Mouse (Mus musculus) cortical plate, adult 2 months (tissue): ENCODE results near the gene Zfpl1. TPM values are rescaled to one million over a fixed set of nuclear protein-coding genes. Genes with fewer than 3 reads are reported as not detected.

Source experiments
- H3K27ac ChIP-seq: fragments of 200-500 bp; 2 replicates; pipeline ENCODE4 v1.5.1; 2012; ENCODE audit warnings: low read length, control low read depth, inconsistent platforms; ENCODE audit not compliant: insufficient read depth
- H3K4me1 ChIP-seq: fragments of 200-500 bp; 2 replicates; pipeline ENCODE4 v1.6.1; 2011; ENCODE audit warnings: low read length; ENCODE audit not compliant: control insufficient read depth, insufficient read depth
- H3K4me3 ChIP-seq: fragments of 200-500 bp; 2 replicates; pipeline ENCODE4 v1.5.1; 2011; ENCODE audit warnings: mild to moderate bottlenecking, low read length, control low read depth; ENCODE audit not compliant: insufficient read depth
- CTCF ChIP-seq: fragments of 200-500 bp; IDR thresholded peaks from 2 replicates; pipeline ENCODE4 v1.5.1; 2011; ENCODE audit warnings: mild to moderate bottlenecking, control low read depth, low read length; ENCODE audit not compliant: insufficient read depth; ENCODE audit errors: extremely low read depth
- POLR2A ChIP-seq: fragments of 200-500 bp; IDR thresholded peaks from 2 replicates; pipeline ENCODE4 v1.6.1; 2011; ENCODE audit warnings: mild to moderate bottlenecking, low read length, control low read depth; ENCODE audit not compliant: insufficient read depth; ENCODE audit errors: extremely low read depth
- polyA plus RNA-seq: library from polyadenylated mRNA; depleted of rRNA; stranded (reverse); fragments of >200 nt; gene quantifications from 2 replicates; pipeline ENCODE4 v1.2.3, GENCODE M21; 2012

The Zfpl1 gene
- polyA plus RNA-seq, 1 experiment = 83.9 TPM

DNA sequence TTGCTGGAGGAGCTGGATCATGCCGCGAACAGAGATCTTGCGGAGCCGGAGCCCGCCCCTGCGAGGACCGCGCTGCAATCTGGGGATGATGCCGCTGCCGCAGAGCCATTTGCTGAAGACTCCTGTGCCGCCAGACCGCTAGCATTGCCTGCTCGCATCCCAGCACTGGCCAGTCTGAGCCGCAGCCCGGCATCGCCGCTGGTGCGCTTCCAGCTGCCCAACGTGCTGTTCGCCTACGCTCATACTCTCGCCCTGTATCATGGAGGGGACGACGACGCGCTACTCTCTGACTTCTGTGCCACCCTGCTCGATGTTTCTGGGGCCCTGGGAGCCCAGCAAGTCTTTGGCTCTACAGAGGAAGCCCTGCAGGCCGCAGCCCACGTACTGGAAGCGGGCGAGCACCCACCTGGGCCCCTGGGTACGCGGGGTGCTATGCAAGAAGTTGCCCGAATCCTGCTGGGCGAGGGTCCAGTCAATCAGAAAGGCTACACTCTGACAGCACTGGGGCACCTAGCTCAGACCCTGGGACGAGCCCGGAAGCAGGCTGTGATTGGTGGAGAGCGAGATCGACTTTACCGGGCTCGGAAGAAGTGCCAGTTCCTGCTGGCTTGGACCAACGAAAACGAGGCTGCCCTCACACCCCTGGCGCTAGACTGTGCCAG, 23.0 kb downstream of the Zfpl1 start:
- Histone ChIP-seq H3K4me3 (peak overlapping the region; percentile 67), H3K4me1 (peaks cover 7% of the 10 kb centered on the region), H3K27ac (peak overlapping the region; percentile 61)
- TF ChIP-seq POLR2A = peak; percentile 35; the same call in 1 of the 2 replicates
- TF ChIP-seq CTCF = no peak

DNA sequence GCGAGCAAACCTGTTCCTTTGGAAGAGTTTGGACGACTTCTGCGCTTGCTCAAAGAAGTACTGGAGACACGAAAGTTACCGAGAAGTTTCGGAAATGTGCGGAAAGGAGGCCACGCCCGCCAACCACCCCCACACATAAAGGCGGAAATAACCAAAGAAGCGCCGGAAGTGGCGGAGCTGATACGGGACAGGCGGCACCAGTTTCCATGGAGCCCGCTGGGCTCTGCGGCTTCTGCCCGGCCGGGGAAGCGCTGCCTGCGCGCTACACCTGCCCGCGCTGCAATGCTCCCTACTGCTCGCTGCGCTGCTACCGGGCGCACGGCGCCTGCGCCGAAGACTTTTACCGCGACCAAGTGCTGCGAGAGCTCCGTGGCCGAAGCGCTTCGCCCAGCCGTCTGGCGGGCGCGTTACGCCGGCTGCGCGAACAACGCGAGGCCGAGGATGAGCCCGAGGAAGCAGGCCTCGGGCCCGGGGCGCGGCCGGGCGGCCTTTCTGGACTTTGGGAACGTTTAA, 23.7 kb downstream of the Zfpl1 start, which contains the start of gene Znhit2:
Znhit2 (plus strand) TSS at position 172 of the 513 bp plus-strand sequence.
- H3K4me3 ChIP-seq = peak within 1 kb of the TSS; percentile 67
- H3K4me1 ChIP-seq = peaks cover 7% of the 10 kb centered on the region; the same call in 1 of the 2 replicates
- H3K27ac ChIP-seq = peak within 1 kb of the TSS; percentile 61
- TF ChIP-seq CTCF (no peak), POLR2A (peak; percentile 63; the same call in 1 of the 2 replicates)

DNA sequence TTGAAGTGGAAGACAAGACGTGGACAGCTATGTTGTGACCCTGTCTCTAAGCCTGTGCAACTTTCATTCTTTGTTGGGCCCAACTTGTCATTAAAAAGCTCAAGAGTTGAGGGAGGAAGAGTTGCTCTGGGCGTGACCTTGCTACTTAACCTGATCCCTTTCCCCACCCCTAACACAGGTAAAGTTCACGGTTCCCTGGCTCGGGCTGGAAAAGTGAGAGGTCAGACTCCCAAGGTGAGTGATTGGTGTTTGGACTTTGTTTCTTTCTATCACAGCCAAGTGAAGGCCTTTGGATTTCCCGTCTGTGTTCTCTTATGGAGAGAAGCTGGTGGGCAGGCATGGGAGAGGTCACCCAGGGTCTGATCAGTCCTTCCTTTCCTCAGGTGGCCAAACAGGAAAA, 25.8 kb downstream of the Zfpl1 start:
- Histone ChIP-seq H3K27ac (no peak overlapping the region), H3K4me3 (peak overlapping the region; percentile 57; the same call in 1 of the 2 replicates), H3K4me1 (peaks cover 7% of the 10 kb centered on the region; the same call in 1 of the 2 replicates)
- TF ChIP-seq CTCF (no peak), POLR2A (no peak)

DNA sequence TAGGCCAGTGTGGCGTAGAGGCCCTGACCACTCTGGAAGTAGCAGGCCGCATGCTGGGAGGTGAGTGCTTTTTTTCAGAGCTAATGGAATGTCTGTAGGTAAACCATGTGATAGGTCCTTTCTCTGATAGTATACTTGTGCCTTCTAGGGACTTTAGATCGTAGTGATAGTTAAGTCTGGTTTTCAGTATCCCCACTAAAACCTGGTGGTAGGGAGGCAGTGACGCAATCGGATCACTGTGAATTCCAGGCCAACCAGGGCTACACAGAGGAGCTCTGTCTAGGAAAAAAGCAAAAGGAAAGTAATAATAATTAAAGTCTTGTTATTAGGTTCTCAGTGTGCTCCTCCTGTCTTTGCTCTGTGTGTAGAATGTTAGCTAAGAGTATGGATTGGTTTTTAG, 26.2 kb downstream of the Zfpl1 start:
- Histone ChIP-seq H3K4me3 (peak overlapping the region; percentile 57), H3K27ac (no peak overlapping the region), H3K4me1 (peaks cover 7% of the 10 kb centered on the region; the same call in 1 of the 2 replicates)
- TF ChIP-seq CTCF (no peak), POLR2A (no peak)

DNA sequence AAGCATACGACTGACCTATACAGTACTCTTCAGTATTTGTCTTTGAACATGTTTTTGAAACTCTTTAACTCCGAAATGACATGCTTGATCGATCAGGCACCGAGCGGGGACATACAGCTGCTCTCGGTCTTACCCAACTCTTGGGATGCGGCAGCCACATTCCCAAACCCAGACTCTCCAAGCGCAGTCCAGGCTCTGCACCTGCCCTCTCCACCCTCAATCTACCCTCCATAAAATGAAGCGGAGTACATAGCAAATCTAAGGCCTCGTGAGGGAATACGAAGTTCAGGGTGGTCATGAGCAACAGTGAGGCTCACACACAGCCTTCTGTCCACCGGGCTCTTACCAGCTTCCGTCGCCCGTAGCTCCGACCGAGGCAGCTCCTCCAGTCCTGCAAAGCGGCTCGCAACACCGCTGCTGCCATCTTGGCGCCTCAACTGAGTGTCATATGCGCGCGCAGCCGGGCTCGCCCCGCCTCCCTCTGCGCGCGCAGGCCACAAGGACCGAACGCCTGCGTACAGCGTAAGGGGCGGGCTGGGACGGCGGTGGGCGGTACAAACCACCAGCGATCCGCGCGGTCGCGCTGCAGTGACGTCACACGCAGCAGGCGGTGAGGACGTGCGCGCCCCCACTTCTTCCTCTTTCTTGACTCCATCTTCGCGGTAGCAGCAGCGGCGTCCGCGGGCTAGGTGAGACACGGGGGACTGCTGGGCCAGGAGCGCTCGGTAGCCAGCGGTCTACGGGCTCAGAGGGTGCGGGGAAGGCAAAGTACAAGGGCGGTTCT, 27.3 kb downstream of the Zfpl1 start, which contains the start of the genes Mrpl49 and Fau:
Mrpl49 (minus strand) TSS at position 473 of the 784 bp plus-strand sequence.
Fau (plus strand) TSS at position 532 of the 784 bp plus-strand sequence.
- Histone ChIP-seq H3K27ac (peak within 1 kb of the TSS; percentile 66), H3K4me1 (peaks cover 5% of the 10 kb centered on the region; the same call in 1 of the 2 replicates), H3K4me3 (peak within 1 kb of the TSS; percentile 57)
- TF ChIP-seq CTCF (no peak), POLR2A (peak; percentile 83; the same call in 1 of the 2 replicates)

DNA sequence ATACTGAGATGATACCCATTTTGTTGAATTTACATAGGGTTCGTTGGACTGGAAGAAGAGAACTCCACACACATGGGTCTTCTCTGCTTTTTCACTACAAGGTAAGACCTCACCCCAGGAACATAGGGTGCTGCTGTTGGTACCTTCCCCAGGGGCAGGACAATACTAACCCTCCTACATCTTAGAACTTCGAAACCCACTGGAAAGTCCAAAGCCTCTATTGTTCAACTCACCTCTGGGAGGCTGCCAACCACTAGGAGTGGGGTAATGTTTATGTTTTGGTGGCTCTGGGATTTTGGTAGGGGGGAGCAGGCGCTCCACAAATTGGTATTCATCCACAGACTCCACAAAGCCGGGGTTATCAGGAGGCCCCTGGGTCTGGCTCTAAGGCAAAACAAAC, 28.1 kb downstream of the Zfpl1 start:
- no peak for TF ChIP-seq POLR2A
- no peak overlapping the region for H3K27ac ChIP-seq
- H3K4me3 ChIP-seq = peak overlapping the region; percentile 57; the same call in 1 of the 2 replicates
- H3K4me1 ChIP-seq = peaks cover 3% of the 10 kb centered on the region; the same call in 1 of the 2 replicates

DNA sequence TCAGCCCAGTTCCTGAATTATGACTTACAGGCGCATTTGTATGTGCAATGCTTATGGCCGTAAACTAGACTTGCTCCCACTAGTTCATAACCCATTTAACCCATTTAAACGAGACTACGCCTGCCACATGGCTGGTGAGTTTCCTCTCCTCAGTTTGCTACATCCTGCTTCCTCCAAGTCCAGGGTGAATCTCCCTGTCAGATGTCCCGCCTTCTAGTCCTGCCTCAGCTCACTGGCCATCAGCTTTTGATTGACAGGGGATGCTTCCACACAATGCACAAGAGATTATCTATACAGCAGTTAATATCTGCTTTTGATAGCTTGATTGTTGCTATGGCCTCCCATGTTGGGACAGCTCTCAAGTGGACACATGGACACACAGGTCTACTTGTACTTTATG, 30.5 kb downstream of the Zfpl1 start:
- no peak overlapping the region for H3K4me3 ChIP-seq
- H3K4me1 ChIP-seq = peaks cover 3% of the 10 kb centered on the region; the same call in 1 of the 2 replicates
- TF ChIP-seq CTCF (no peak), POLR2A (no peak)
- H3K27ac ChIP-seq = no peak overlapping the region

DNA sequence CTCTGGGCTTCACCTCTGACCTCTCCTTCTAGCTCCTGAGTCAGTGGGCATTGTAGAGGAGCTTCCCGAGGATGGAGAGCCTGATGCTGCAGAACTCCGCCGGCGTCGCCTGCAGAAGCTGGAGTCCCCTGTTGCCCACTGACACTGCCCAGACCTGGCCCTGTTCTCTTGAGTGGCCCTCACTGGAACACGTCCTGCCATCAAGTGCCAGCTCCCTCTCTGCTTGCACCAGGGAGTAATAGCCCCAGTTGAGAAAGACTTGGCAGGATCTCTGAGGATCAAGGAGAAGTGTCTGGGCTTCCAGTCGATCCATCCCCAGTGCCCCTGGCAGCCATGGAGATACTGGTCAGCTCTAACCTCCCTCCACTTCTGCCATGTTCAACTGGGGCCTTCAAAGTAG, 32.2 kb downstream of the Zfpl1 start:
- TF ChIP-seq CTCF = no peak
- TF ChIP-seq POLR2A = no peak
- H3K4me3 ChIP-seq = no peak overlapping the region
- no peak overlapping the region for H3K27ac ChIP-seq
- peaks cover 5% of the 10 kb centered on the region for H3K4me1 ChIP-seq

DNA sequence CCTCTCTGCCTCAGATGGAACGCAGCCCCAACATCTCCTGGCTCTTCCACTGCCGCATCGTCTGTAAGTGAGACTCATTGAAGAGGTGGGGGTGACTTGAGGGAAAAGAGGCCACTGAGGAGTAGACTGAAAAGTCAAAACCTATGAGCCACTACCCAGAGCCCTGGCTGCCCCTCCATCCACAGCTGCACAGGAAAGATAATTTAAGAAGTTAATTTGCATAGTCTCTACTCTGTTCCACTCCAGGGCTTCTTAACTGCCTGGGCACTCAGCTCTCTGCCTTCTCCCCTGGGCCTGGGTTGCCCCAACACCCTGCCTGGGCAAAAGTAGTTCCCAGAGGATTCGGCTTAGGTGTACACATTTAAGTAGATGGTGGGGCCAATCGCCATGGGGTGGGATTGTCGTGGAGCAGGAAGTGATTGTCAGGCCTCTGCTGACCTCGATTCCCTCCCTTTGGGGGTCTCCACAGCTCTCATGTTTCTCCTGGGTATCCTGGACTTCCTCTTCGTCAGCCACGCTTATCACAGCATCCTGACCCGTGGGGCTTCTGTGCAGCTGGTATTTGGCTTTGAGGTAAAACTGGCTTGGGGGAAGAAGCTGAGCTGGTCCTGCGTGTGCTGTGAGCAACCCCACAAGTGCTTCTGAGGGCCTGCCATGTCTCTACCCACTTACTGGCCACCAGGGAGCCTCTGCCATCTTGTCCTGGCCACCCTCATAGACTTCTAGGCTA, 35.9 kb downstream of the Zfpl1 start:
- TF ChIP-seq CTCF (no peak), POLR2A (no peak)
- Histone ChIP-seq H3K4me3 (no peak overlapping the region), H3K27ac (no peak overlapping the region), H3K4me1 (peaks cover 6% of the 10 kb centered on the region)
